Mouse (Mus musculus) liver, embryonic 11.5 days (tissue): ENCODE measurements around the gene Ggps1. TPM values are rescaled to one million over a fixed set of nuclear protein-coding genes. Genes with fewer than 3 reads are reported as not detected.
"Not testable (repeated sequence)": the region's sequence is repeated elsewhere in the genome, so short reads cannot be mapped to it uniquely, and the experiment has no call there.

Experiments used
- ATAC-seq: fragments of 200-750 bp; cut with Nextera tagmentation; replicated peaks from 2 replicates; pipeline ENCODE4 v1.8.0; 2017; ENCODE audit warnings: moderate number of reproducible peaks, mild to moderate bottlenecking, moderate TSS enrichment, moderate library complexity; ENCODE audit not compliant: low FRiP score
- DNase-seq: peaks from one replicate; pipeline ENCODE4 v3.0.0-alpha.2; 2017; ENCODE audit warnings: low spot score
- H3K27ac ChIP-seq: fragments of 300-500 bp; sonication (generic); 2 replicates; pipeline ENCODE4 v1.5.1; 2014; ENCODE audit warnings: mild to moderate bottlenecking, low read depth, low read length, control low read depth
- H3K27me3 ChIP-seq: fragments of 300-500 bp; sonication (generic); replicated peaks from 2 replicates; pipeline ENCODE4 v1.6.1; 2014; ENCODE audit warnings: low read length, mixed read lengths; ENCODE audit not compliant: control insufficient read depth, insufficient read depth
- H3K36me3 ChIP-seq: fragments of 300-500 bp; sonication (generic); 2 replicates; pipeline ENCODE4 v1.6.1; 2014; ENCODE audit warnings: mild to moderate bottlenecking, low read length, moderate library complexity, mixed read lengths; ENCODE audit not compliant: control insufficient read depth, insufficient read depth
- H3K4me1 ChIP-seq: fragments of 300-500 bp; sonication (generic); replicated peaks from 2 replicates; pipeline ENCODE4 v1.6.1; 2014; ENCODE audit warnings: low read length, mixed read lengths; ENCODE audit not compliant: control insufficient read depth, insufficient read depth
- H3K4me2 ChIP-seq: fragments of 300-500 bp; sonication (generic); 2 replicates; pipeline ENCODE4 v1.6.1; 2014; ENCODE audit warnings: mild to moderate bottlenecking, control low read depth, moderate library complexity
- H3K4me3 ChIP-seq: fragments of 300-500 bp; sonication (generic); 2 replicates; pipeline ENCODE4 v1.5.1; 2014; ENCODE audit warnings: low read depth, low read length, control low read depth
- H3K9ac ChIP-seq: fragments of 300-500 bp; sonication (generic); 2 replicates; pipeline ENCODE4 v1.6.1; 2014; ENCODE audit warnings: low read depth, low read length, control low read depth
- H3K9me3 ChIP-seq: fragments of 300-500 bp; sonication (generic); 2 replicates; pipeline ENCODE4 v1.6.1; 2016; ENCODE audit warnings: low read length, inconsistent platforms, mixed read lengths; ENCODE audit not compliant: control insufficient read depth
- WGBS: fragments of 180-500 bp; shearing (Covaris S2); extraction: QIAGEN DNeasy Blood & Tissue Kit; methylation state at CpG from one replicate; pipeline ENCODE4 v1.1.7; 2014; 5-methylcytosine and 5-hydroxymethylcytosine counted together
- polyA plus RNA-seq: library from polyadenylated mRNA; unstranded; fragments of >200 nt; fragmentation: Nextera tagmentation; extraction: Ambion mirVana; gene quantifications from 2 replicates; pipeline ENCODE4 v1.2.1, GENCODE M21; 2014

Gene Ggps1
- polyA plus RNA-seq, 1 experiment from 2014 or later, result 27.4 TPM

DNA sequence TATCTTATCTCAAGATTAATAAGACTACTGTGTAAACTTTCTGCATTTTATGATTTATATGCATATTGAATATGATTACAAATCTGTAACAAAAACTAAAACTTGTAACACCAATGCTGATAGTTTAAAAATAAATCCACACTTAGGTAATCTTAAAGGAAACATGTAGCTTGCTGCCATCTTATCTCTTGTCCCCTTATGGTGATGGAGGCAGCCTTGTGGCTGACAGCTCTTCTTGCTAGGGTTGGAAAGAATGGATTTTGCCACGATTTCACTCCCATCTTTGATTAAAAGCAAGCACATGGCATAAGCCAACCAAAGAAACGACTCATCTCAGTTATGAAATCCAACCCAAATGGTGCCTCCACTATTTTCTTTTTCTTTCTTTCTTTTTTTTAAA lies 18.8 kb downstream of the Ggps1 start:
- Histone ChIP-seq H3K4me1 (no peaks in the 10 kb centered on the region), H3K27ac (no peak overlapping the region), H3K9ac (no peak overlapping the region), H3K36me3 (peaks cover 4% of the 10 kb centered on the region), H3K4me3 (no peak overlapping the region), H3K27me3 (no peaks in the 10 kb centered on the region), H3K9me3 (no peaks in the 10 kb centered on the region), H3K4me2 (no peak overlapping the region)
- DNase-seq (no peak), ATAC-seq (no peak)
- 54% methylated on average over 2 of the region's 2 CpGs for WGBS

DNA sequence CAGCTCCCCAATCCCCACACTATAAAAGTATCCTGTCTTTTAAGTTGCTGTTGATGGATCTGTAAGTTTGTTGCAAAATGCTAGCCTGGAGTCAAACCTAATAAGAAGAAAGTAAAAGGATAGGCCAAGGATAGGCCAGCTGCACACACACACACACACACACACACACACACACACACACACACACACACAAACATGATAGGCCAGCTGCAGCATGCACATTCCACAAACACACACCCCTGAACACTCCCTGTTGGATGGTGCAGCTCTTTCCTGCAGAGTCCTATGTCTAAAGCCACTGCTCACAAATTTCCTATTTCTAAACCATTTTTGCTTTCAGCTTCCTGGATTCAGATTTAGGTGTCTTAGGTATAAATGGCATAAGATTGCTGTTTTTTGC lies 19.4 kb downstream of the Ggps1 start:
- Histone ChIP-seq H3K27me3 (no peaks in the 10 kb centered on the region), H3K9me3 (no peaks in the 10 kb centered on the region), H3K36me3 (peaks cover 4% of the 10 kb centered on the region), H3K4me1 (no peaks in the 10 kb centered on the region; the same call in 1 of the 2 replicates), H3K4me2 (no peak overlapping the region), H3K9ac (no peak overlapping the region), H3K4me3 (no peak overlapping the region), H3K27ac (no peak overlapping the region)
- no peak for ATAC-seq
- DNase-seq, result no peak

DNA sequence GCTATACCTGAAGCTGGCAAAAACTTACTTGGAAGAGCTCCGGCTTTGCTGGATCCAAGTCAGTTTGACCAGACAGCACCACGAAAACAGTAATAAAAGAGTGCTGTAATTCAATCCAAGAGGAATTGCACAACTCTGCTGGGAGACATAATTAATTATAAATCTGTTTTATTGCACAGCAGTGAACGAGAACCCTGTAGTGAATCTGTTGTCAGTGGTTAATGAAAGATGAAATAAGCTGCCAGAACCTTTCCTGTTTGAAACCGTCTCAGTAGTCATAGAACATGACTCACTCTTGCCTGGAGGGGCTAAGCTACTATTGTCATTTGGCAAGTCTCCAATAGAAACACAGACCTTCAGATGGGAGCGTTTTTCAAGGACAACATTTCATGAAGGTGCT lies 23.1 kb downstream of the Ggps1 start:
- H3K4me1 ChIP-seq, result peaks cover 5% of the 10 kb centered on the region
- peak overlapping the region; percentile 68 for H3K4me3 ChIP-seq
- peak overlapping the region; percentile 91 for H3K4me2 ChIP-seq
- H3K27me3 ChIP-seq, result no peaks in the 10 kb centered on the region
- H3K36me3 ChIP-seq, result no peaks in the 10 kb centered on the region
- H3K27ac ChIP-seq, result peak overlapping the region; percentile 91; the same call in 1 of the 2 replicates
- H3K9me3 ChIP-seq, result no peaks in the 10 kb centered on the region
- H3K9ac ChIP-seq, result peak overlapping the region; percentile 90
- no peak for DNase-seq
- ATAC-seq, result no peak
- 54% methylated on average over 5 of the region's 5 CpGs for WGBS

DNA sequence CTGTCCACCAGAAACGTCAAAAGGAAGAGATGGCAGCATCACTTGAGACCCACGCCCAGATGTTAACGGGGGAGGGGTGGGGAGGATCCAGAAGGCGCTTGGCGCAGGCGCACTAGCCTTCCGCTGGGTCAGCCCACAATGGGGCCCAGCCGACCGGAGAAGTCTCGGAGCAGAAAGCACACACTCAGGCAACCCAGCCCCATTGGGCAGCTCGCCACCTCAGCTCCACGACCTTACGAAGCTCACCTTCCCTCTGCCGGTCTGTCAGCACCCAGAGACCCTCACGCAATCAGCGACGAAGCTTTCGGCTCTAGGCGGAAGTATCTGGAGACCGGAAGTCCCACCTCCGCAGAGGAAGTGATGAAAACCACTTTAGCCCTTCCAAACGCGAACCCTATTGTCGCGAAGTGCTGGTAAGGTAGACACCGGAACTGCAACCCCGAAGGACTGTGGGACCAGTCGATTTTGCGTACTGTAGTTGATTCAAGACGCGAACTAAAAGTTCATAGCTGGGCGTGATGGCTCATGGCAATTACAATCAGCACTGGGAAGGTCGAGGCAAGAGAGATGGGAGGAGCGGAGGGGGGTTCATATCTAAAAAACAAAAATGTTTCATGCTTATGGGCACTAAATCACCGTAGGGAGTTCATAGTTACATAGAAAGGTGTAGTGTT lies 23.9 kb downstream of the Ggps1 start, which contains the start of gene Tbce:
Gene Tbce, minus strand, starts transcription at position 347 of the 674 bp plus-strand sequence.
- H3K9ac ChIP-seq, result peak within 1 kb of the TSS; percentile 90
- H3K4me2 ChIP-seq, result peak within 1 kb of the TSS; percentile 91
- H3K4me1 ChIP-seq, result peaks cover 11% of the 10 kb centered on the region
- H3K4me3 ChIP-seq, result peak within 1 kb of the TSS; percentile 68
- no peaks in the 10 kb centered on the region for H3K9me3 ChIP-seq
- no peaks in the 10 kb centered on the region for H3K36me3 ChIP-seq
- DNase-seq, result peak; percentile 91
- peak within 1 kb of the TSS; percentile 91 for H3K27ac ChIP-seq
- no peaks in the 10 kb centered on the region for H3K27me3 ChIP-seq
- peak; percentile 95 for ATAC-seq
- under 1% methylated on average over 35 of the region's 35 CpGs for WGBS

DNA sequence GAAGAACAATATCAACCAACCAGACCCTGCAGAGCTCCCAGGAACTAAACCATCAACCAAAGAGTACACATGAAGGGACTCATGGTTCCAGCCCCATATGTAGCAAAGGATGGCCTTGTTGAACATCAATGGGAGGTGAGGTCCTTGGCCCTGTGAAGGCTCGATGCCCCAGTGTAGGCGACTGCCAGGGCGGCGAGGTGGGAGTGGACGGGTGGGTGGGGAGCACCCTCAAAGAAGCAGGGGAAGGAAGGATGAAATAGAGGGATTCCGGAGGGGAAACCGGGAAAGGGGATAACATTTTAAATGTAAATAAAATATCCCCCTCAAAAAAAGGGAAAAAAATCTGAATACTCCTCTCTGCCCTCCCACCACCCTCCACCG lies 24.4 kb downstream of the Ggps1 start:
- Histone ChIP-seq H3K27me3 (no peaks in the 10 kb centered on the region), H3K4me2 (peak overlapping the region; percentile 91), H3K36me3 (no peaks in the 10 kb centered on the region), H3K4me3 (peak overlapping the region; percentile 68), H3K27ac (peak overlapping the region; percentile 91), H3K9ac (peak overlapping the region; percentile 90), H3K9me3 (no peaks in the 10 kb centered on the region), H3K4me1 (peaks cover 13% of the 10 kb centered on the region)
- no peak for DNase-seq
- ATAC-seq, result peak; percentile 15
- 2% methylated on average over 8 of the region's 8 CpGs for WGBS

DNA sequence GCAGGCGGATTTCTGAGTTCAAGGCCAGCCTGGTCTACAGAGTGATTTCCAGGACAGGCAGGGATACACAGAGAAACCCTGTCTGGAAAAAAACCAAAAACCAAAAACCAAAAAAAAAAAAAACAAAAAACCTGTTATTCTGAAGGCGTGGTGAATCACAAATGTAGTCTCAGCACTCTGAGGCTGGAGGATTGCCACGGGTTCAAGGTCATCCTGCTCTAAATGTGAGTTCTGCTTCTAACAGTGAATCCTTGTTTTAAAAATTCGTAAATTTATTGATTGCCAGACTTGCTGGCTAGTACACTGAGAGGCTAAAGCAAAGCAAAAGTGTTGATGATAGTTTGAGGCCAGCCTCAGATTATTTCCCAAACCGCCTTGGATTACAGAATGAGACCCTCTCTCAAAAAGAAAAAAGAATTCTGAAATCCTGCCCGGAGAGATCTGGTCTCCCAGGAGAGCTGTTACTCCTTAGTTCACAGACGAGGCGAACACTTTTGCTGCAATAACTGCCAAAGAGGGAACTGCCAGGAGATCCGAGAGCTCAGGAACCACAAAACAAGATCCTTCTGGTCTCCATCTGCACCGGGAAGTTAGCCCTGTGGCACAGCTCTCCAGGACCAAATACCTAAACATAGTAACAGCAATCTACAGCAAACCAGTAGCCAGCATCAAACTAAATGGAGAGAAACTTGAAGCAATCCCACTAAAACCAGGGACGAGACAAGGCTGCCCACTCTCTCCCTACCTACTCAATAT lies 27.2 kb downstream of the Ggps1 start:
- H3K36me3 ChIP-seq, result no peaks in the 10 kb centered on the region; the same call in 1 of the 2 replicates
- no peaks in the 10 kb centered on the region for H3K27me3 ChIP-seq
- no peak for ATAC-seq
- H3K4me1 ChIP-seq, result peaks cover 28% of the 10 kb centered on the region
- WGBS, result 92% methylated on average over 11 of the region's 11 CpGs
- no peak overlapping the region for H3K9ac ChIP-seq
- H3K4me2 ChIP-seq, result no peak overlapping the region
- no peak overlapping the region for H3K4me3 ChIP-seq
- H3K27ac ChIP-seq, result no peak overlapping the region
- no peaks in the 10 kb centered on the region for H3K9me3 ChIP-seq
- no peak for DNase-seq

DNA sequence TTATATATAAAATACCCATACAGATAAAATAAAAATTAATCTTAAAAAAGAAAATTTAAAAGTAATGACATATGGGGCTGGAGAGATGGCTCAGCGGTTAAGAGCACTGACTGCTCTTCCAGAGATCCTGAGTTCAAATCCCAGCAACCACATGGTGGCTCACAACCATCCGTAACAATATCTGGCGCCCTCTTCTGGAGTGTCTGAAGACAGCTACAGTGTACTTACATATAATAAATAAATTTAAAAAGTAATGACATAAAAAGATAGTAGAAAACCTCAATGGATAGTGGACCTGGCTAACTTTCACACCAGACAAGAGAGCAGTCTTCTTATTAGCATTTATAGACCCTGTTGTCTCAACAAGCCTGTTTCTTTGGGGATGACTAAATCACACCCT lies 27.9 kb downstream of the Ggps1 start:
- H3K27me3 ChIP-seq, ATAC-seq, H3K4me2 ChIP-seq, H3K4me3 ChIP-seq, H3K9ac ChIP-seq, H3K36me3 ChIP-seq, DNase-seq, H3K9me3 ChIP-seq: not testable (repeated sequence)
- Histone ChIP-seq H3K4me1 (peaks cover 31% of the 10 kb centered on the region), H3K27ac (peak overlapping the region; percentile 91; the same call in 1 of the 2 replicates)
- 88% methylated on average over 3 of the region's 3 CpGs for WGBS

DNA sequence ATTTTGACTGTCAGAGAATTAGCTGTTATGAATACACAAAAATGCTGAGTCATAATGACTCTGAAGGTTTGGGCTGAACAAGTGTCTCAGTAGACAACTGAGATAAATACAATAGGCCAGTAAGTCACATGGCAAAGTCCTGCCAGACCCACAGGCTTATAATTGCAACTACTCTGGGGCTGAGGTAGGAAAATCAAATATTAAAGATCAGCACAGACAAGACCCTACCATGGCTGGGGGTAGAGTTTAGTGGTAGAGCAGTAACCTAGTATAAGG lies 29.3 kb downstream of the Ggps1 start:
- Histone ChIP-seq H3K4me1 (peaks cover 34% of the 10 kb centered on the region), H3K27me3 (no peaks in the 10 kb centered on the region), H3K36me3 (no peaks in the 10 kb centered on the region; the same call in 1 of the 2 replicates), H3K4me3 (no peak overlapping the region), H3K9ac (peak overlapping the region; percentile 43; the same call in 1 of the 2 replicates), H3K4me2 (peak overlapping the region; percentile 50), H3K27ac (peak overlapping the region; percentile 91), H3K9me3 (no peaks in the 10 kb centered on the region)
- peak; percentile 78 for ATAC-seq
- DNase-seq, result no peak
